Mouse (Mus musculus) thymus, adult 2 months (tissue): ENCODE results near the gene Cyp4a30b.
"Not testable (repeated sequence)": the region's sequence is repeated elsewhere in the genome, so short reads cannot be mapped to it uniquely, and the experiment has no call there.

Source experiments
- CTCF ChIP-seq: fragments of 200-500 bp; IDR thresholded peaks from 2 replicates; pipeline ENCODE4 v1.5.1; 2012; ENCODE audit warnings: mild to moderate bottlenecking, control low read depth, low read length, moderate library complexity, borderline replicate concordance; ENCODE audit not compliant: control insufficient read depth, poor library complexity, insufficient read depth; ENCODE audit errors: extremely low read depth
- POLR2A ChIP-seq: fragments of 200-500 bp; IDR thresholded peaks from 2 replicates; pipeline ENCODE4 v1.6.1; 2012; ENCODE audit warnings: mild to moderate bottlenecking, low read length, control low read depth, moderate library complexity; ENCODE audit not compliant: control insufficient read depth, poor library complexity, insufficient read depth; ENCODE audit errors: extremely low read depth

DNA sequence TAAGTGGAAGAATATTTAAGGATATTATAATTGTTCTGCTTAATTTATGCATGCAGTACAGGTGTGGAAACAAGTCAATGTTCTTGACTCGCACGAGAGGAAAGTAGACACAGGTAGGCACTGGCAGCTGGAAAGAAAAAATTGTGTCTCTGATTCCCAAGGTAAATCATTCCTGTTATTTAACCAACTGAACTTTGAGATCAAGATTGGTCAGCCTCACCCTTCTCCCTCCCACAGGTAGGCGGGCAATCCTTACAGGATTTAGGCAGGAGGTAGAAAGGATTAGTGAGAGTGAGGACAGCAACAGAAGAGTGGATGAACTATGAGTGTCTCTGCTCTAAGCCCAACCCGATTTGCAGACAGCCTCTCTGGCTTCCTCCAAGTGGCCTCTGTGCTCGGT is 65.6 kb downstream of the Cyp4a30b start, which contains the start of gene Cyp4a10:
- not testable (repeated sequence) for TF ChIP-seq CTCF, POLR2A
